Mouse (Mus musculus) retina, adult 2 months (tissue): ENCODE measurements around the gene Cplane1.

Source experiments
- DNase-seq: peaks from one replicate; pipeline ENCODE4 v3.0.0-alpha.2; 2012; ENCODE audit warnings: low read depth, low spot score

The Cplane1 gene

DNA sequence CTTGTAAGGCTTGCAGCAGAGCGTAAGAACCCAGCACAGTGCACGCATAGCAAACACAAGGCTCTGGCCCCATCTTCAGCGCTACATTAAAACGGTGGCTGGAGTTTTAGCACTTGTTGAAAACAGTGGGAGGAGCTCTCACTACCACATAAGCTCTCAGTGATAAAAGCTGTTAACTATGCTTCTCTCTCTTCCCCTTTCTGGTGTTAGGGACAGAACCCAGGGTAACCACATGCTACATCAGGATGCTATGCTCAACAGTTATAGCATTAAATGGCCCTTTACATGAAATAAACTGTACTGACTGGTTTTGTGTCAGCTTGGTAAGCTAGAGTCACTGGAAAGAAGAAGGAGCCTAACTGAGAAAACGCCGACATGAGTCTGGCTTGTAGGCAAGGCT lies 125.2 kb downstream of the Cplane1 start:
- DNase-seq: no peak

DNA sequence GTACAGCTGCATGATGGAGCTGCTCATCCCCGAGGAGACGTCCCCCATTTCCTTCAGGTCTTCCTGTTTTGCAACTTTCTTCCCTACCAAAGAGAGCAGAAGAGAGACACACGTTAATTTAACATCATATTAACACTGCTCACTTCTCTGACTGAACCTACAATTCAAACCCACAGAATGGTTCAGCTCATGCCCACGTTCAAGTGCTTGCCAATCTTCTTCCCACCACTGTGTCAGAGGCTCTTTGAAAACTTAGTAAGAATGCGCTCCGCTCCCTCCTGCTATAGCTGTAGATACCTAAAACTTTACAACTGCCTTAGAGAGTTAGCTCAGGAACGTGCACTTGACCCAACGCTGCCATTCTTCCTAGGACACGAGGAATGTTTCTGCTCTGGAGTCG lies 134.0 kb downstream of the Cplane1 start:
- DNase-seq: no peak

DNA sequence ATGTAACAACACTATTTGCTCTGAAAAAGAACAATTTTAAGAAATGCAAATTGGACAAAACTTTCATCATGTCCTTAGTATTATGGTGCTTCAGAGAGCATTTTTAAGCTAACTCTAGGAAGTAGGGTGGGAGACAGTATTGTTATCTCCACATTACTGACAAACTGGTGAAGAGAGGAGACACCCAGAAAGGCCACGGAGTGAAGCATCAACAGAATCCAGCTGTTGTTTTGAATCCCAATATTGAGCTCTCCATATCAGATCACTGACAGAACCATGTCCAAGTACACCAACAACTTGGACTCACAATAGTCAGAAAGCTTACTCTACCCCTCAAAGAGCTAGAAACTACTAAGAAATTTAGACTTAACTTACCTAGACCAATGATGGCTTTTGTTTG lies 136.6 kb downstream of the Cplane1 start:
- DNase-seq: no peak

DNA sequence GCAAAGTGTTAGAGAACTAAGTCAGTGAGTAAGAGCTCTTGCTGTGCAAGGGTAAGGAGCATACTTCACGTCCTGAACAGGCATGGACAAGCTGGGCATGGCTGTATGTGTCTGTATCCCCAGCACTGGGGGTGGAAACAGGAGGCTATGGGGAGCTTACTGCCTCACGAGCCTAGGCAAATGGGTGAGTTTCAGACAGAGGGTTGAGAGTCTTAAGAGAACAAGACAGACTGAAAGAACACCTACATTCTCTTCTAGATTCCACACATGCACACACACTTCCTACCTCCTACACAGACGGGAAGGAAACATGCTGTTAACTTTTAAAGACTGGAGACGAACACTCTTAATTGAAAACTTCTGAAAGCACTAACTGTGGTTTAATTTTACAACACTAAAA lies 148.5 kb downstream of the Cplane1 start:
- no peak for DNase-seq

DNA sequence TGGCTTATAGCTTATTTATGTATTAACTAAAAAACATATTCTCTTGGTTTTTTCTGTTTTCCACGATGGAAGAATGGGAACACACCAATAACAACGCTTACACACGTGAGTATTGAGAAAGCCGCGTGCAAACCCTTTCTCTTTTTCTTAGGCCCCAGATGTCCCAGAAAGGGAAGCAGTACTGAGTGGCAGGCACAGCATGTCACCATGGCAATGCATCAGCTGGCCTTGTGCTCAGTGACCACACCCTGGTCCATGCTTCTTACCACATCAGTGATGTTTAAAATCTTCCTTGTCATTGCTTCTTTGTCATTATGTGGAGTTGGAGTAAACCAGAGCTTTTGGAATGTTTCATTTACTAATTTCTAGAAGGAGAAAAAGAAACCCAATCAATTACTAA lies 150.3 kb downstream of the Cplane1 start:
- DNase-seq: no peak
